Mouse (Mus musculus) embryonic fibroblast, embryonic 13.5 days (primary cell): Measurements from ENCODE around the gene Myo3a.

Experiments used
- CTCF ChIP-seq: IDR thresholded peaks from 2 replicates; pipeline ENCODE4 v1.5.1; 2011; ENCODE audit warnings: mild to moderate bottlenecking, control low read depth, low read length, moderate library complexity, borderline replicate concordance; ENCODE audit not compliant: insufficient read depth
- POLR2A ChIP-seq: IDR thresholded peaks from 2 replicates; pipeline ENCODE4 v1.6.1; 2011; ENCODE audit warnings: low read depth, mild to moderate bottlenecking, control low read depth, low read length, moderate library complexity

- TF ChIP-seq CTCF (no peak), POLR2A (no peak)
Observed at GRCm38 (mm10) chr2:22285366-22285765, 58.1 kb downstream of the Myo3a start.
